Mouse (Mus musculus): Measurements from ENCODE around the gene Iqcf1. TPM values are rescaled to one million over a fixed set of nuclear protein-coding genes. Genes with fewer than 3 reads are reported as not detected.

Iqcf1 gene
- total and polyA plus RNA-seq, 3 experiments: 0.37 TPM; not detected in 2

DNA sequence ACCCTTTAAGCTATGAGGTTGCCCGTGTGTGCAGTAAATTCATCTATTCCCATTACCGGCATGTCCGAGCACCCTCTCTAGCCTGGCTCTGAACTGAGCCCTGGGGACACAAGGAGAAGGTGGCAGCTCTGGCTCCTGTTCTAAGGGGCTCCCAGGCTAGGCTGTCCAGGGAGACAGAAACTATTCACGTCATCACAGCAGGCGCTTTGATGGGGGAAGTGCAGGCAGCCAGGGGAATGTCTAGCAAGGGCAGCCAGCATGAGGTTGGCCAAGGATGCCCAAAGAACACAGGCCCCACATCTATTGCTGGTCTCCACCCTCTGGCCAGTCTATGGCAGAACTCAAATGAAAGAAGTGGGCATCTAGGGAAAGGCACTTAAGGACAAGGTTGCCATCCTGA lies 41.8 kb upstream of the Iqcf1 start:
- Histone ChIP-seq H3K27me3 (ENCODE audit: control insufficient read depth, insufficient read depth, low read length) (no peaks in the 10 kb centered on the region), H3K4me3 (no peak overlapping the region), H3K79me2 (replicated peaks; ENCODE audit: control insufficient read depth, insufficient read depth, low read length) (0 out of 2 replicates have a peak, but pooled peaks cover 2% of the 10 kb centered on the region), H3K4me1 (ENCODE audit: control insufficient read depth, insufficient read depth, low read length) (peaks cover 10% of the 10 kb centered on the region), H3K9ac (ENCODE audit: low read depth, low read length) (no peak overlapping the region), H3K36me3 (ENCODE audit: control insufficient read depth, insufficient read depth, low read length) (no peaks in the 10 kb centered on the region), H3K27ac (peak overlapping the region; percentile 82)
- 61% methylated on average over 5 of the region's 5 CpGs for WGBS
- DNase-seq: peak in 1 of 2 experiments; percentile 77
- TF ChIP-seq POLR2A (IDR thresholded peaks at IDR 0.05; ENCODE audit: insufficient read depth, low read depth, low read length): peak; percentile 48; the same call in 1 of the 2 replicates
- TF ChIP-seq EP300 (IDR thresholded peaks at IDR 0.05; ENCODE audit: insufficient read depth, low read depth, low read length): 0 out of 2 replicates have a peak, but pooled peaks have one; percentile 60
- TF ChIP-seq CTCF (IDR thresholded peaks at IDR 0.05): peak; percentile 12; the same call in 1 of the 2 replicates
- intact Hi-C loops (cut with DNase I): no loop called here

DNA sequence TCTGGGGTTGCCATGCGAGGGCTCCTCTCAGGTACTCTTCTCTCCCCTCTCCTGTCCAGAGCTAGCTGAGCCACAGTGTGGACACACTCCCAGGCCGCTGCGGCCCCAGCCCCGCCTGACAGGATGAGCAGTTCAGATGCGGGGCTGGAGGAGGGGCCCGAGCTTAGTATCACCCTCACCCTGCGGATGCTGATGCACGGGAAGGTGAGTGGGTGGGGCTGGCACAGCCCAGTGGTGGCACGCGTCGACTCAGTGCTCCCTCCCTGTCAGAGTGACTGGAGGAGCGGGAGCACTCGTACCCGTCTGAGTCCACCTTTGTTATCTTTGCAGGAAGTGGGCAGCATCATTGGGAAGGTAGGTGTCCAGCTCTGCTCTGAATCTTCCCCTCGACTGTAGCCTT lies 39.8 kb upstream of the Iqcf1 start:
- no peak overlapping the region for H3K27ac ChIP-seq
- no peaks in the 10 kb centered on the region for H3K27me3 ChIP-seq (ENCODE audit: control insufficient read depth, insufficient read depth, low read length)
- no peak for TF ChIP-seq CTCF (IDR thresholded peaks at IDR 0.05)
- no peak for TF ChIP-seq POLR2A (IDR thresholded peaks at IDR 0.05; ENCODE audit: insufficient read depth, low read depth, low read length)
- no peak for TF ChIP-seq EP300 (IDR thresholded peaks at IDR 0.05; ENCODE audit: insufficient read depth, low read depth, low read length)
- 76% methylated on average over 15 of the region's 15 CpGs for WGBS
- H3K36me3 ChIP-seq (ENCODE audit: control insufficient read depth, insufficient read depth, low read length): no peaks in the 10 kb centered on the region
- no peak overlapping the region for H3K4me3 ChIP-seq
- peaks cover 3% of the 10 kb centered on the region; the same call in 1 of the 2 replicates for H3K4me1 ChIP-seq (ENCODE audit: control insufficient read depth, insufficient read depth, low read length)
- no peak for DNase-seq
- H3K79me2 ChIP-seq (replicated peaks; ENCODE audit: control insufficient read depth, insufficient read depth, low read length): 0 out of 2 replicates have a peak, but pooled peaks cover 2% of the 10 kb centered on the region
- intact Hi-C loops (cut with DNase I): no loop called here
- no peak overlapping the region for H3K9ac ChIP-seq (ENCODE audit: low read depth, low read length)

DNA sequence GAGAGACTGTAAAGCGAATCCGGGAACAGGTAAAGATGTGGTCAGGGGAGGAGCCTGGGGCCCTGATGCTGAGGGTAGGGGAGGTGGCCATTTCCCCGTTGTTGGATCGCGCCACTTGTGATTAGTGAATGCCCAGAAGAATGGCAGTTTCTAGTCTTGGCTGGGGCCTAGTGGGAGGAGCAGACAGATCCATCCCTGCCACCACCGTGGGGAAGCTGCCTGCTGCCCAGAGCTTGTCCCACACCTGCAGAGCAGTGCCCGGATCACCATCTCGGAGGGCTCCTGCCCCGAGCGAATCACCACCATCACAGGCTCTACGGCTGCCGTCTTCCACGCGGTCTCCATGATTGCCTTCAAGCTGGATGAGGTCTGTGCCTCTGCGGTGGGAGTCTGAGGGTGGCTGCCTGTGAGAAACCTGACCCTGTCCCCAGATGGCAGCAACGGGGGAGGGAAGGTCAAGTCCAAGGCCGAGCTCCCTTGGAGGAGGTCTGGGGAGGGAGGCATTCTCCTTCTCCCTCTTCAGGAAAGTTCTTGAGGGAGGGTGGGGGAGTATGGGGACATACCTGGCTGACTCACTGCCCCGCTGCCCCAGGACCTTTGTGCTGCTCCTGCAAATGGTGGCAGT lies 39.3 kb upstream of the Iqcf1 start:
- Histone ChIP-seq H3K9ac (ENCODE audit: low read depth, low read length) (no peak overlapping the region), H3K27ac (no peak overlapping the region), H3K4me3 (no peak overlapping the region), H3K4me1 (ENCODE audit: control insufficient read depth, insufficient read depth, low read length) (peaks cover 3% of the 10 kb centered on the region; the same call in 1 of the 2 replicates), H3K36me3 (ENCODE audit: control insufficient read depth, insufficient read depth, low read length) (no peaks in the 10 kb centered on the region), H3K27me3 (ENCODE audit: control insufficient read depth, insufficient read depth, low read length) (no peaks in the 10 kb centered on the region), H3K79me2 (replicated peaks; ENCODE audit: control insufficient read depth, insufficient read depth, low read length) (0 out of 2 replicates have a peak, but pooled peaks cover 2% of the 10 kb centered on the region)
- no peak for TF ChIP-seq CTCF (IDR thresholded peaks at IDR 0.05)
- TF ChIP-seq POLR2A (IDR thresholded peaks at IDR 0.05; ENCODE audit: insufficient read depth, low read depth, low read length): no peak
- no peak for TF ChIP-seq EP300 (IDR thresholded peaks at IDR 0.05; ENCODE audit: insufficient read depth, low read depth, low read length)
- WGBS: 82% methylated on average over 18 of the region's 18 CpGs
- DNase-seq: no peak
- intact Hi-C loops (cut with DNase I): no loop called here

DNA sequence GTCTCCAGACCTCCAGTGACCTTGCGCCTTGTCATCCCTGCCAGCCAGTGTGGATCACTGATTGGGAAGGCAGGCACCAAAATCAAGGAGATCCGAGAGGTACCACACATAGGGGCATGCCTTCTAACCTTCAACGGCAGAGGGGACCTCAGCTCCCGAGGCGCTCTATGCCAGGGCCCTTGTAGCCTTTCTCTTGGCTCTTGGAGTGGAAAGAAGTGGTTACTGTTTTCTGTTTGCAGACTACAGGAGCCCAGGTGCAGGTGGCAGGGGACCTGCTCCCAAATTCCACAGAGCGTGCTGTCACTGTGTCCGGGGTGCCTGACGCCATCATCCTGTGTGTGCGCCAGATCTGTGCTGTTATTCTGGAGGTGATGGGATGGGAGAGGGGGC lies 38.7 kb upstream of the Iqcf1 start:
- H3K9ac ChIP-seq (ENCODE audit: low read depth, low read length): no peak overlapping the region
- intact Hi-C loops (cut with DNase I): no loop called here
- H3K79me2 ChIP-seq (replicated peaks; ENCODE audit: control insufficient read depth, insufficient read depth, low read length): 0 out of 2 replicates have a peak, but pooled peaks cover 2% of the 10 kb centered on the region
- no peak overlapping the region for H3K4me3 ChIP-seq
- H3K27me3 ChIP-seq (ENCODE audit: control insufficient read depth, insufficient read depth, low read length): no peaks in the 10 kb centered on the region
- TF ChIP-seq POLR2A (IDR thresholded peaks at IDR 0.05; ENCODE audit: insufficient read depth, low read depth, low read length) (no peak), EP300 (IDR thresholded peaks at IDR 0.05; ENCODE audit: insufficient read depth, low read depth, low read length) (no peak), CTCF (IDR thresholded peaks at IDR 0.05) (no peak)
- 95% methylated on average over 9 of the region's 9 CpGs for WGBS
- DNase-seq: no peak
- H3K4me1 ChIP-seq (ENCODE audit: control insufficient read depth, insufficient read depth, low read length): peaks cover 3% of the 10 kb centered on the region; the same call in 1 of the 2 replicates
- no peak overlapping the region for H3K27ac ChIP-seq
- H3K36me3 ChIP-seq (ENCODE audit: control insufficient read depth, insufficient read depth, low read length): no peaks in the 10 kb centered on the region

DNA sequence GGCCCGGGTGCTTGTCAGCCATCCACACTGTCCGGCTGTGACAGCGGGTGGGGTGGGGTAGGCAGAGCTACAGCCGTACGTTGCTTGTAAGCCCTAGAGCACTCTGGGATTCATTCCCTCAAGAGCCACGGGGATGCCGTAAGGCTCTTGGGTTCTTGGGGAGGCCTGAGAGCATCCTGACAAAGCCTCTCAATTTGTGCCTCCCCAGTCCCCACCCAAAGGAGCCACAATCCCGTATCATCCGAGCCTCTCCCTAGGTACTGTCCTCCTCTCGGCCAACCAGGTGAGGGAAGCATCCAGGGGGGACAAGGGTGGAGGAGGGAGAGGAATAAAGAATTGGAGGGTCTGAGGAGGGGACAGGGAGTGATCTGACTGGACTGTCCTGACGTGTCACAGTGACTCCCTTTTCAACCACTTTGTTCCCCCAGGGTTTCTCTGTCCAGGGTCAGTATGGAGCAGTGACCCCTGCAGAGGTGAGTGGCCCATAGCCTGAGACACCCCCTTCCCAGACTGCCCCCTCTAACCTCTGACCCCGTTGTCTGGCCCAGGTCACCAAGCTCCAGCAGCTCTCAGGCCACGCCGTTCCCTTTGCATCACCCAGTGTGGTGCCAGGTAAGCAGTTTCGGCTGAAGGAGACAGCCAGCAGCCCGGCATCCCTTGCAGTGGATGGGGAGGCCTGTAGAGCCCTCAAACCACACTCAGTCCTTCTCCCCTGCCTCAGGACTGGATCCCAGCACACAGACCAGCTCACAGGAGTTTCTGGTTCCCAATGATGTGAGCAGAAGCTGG lies 37.9 kb upstream of the Iqcf1 start:
- no peaks in the 10 kb centered on the region for H3K27me3 ChIP-seq (ENCODE audit: control insufficient read depth, insufficient read depth, low read length)
- WGBS: 87% methylated on average over 16 of the region's 16 CpGs
- no peak overlapping the region for H3K27ac ChIP-seq
- TF ChIP-seq POLR2A (IDR thresholded peaks at IDR 0.05; ENCODE audit: insufficient read depth, low read depth, low read length): no peak
- no peak for TF ChIP-seq EP300 (IDR thresholded peaks at IDR 0.05; ENCODE audit: insufficient read depth, low read depth, low read length)
- no peak for TF ChIP-seq CTCF (IDR thresholded peaks at IDR 0.05)
- DNase-seq: no peak
- no peak overlapping the region for H3K4me3 ChIP-seq
- intact Hi-C loops (cut with DNase I): no loop called here
- no peaks in the 10 kb centered on the region for H3K36me3 ChIP-seq (ENCODE audit: control insufficient read depth, insufficient read depth, low read length)
- 0 out of 2 replicates have a peak, but pooled peaks cover 2% of the 10 kb centered on the region for H3K79me2 ChIP-seq (replicated peaks; ENCODE audit: control insufficient read depth, insufficient read depth, low read length)
- H3K9ac ChIP-seq (ENCODE audit: low read depth, low read length): no peak overlapping the region
- peaks cover 3% of the 10 kb centered on the region; the same call in 1 of the 2 replicates for H3K4me1 ChIP-seq (ENCODE audit: control insufficient read depth, insufficient read depth, low read length)
